Mouse (Mus musculus): Measurements from ENCODE around the gene Gpatch2. TPM values are rescaled to one million over a fixed set of nuclear protein-coding genes. Genes with fewer than 3 reads are reported as not detected.

The Gpatch2 gene
- polyA plus RNA-seq (2012; ENCODE audit: insufficient read depth, insufficient read length, missing spikeins) = 11.6 and 12.7 TPM in 2 replicates

DNA sequence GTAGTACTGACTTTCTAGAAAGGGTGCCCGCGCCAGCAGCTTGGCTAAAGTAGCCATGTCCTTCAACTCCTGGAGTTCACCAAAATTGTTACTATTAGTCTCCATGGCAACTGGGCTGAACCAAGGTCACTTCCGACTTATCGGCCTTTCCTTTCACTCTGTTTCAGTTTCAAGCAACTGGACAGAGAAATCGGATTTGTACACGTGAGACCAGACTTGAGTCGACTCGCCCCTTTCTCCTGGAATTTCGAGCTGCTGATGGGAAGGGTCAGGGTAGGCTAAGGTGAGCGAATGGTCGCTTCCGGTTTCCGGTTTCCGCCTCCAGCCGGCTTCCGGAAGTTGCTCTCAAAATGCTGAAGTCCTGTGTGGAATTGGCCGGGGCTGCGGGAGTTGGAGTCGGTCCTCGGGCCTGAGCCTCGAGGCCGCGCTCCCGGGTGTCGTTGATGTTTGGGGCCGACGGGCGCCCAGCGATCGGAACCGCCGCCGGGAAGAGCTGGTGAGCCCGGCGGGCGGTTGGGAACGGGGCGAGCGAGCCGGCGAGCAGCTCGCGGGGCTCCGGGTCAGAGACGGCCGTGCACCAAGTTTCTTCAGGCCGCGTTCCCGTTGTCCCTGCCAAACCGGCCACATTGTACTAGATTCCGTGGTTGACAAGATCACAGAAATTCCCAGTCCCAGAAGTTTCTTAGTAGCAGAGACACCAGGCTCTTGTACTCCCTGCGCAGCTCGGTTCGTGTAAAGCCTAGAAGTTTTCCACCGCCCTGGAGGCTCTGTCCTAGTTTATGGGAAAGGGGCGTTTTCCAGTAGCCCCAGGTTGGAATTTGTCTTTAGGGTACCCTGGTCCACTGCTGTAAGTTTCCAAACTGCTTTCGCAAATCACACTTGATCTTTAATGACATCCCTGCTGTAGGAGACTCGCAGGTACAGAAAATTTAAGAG is at the start of gene Gpatch2, which contains the start of gene Spata17:
Gene Gpatch2, plus strand, starts transcription at position 328 of the 936 bp plus-strand sequence.
Gene Spata17, minus strand, starts transcription at position 285 of the 936 bp plus-strand sequence.
- peak within 1 kb of the TSS; percentile 71 for H3K4me3 ChIP-seq (ENCODE audit: insufficient read depth, low read length)
- 0 out of 2 replicates have a peak, but pooled peaks have one; percentile 73 for TF ChIP-seq POLR2A (IDR thresholded peaks at IDR 0.05; ENCODE audit: borderline replicate concordance, low read depth, low read length)
- TF ChIP-seq CTCF (IDR thresholded peaks at IDR 0.05; ENCODE audit: low read depth, low read length) = no peak
- H3K27ac ChIP-seq (ENCODE audit: insufficient read depth, low read depth, low read length) = peak within 1 kb of the TSS; percentile 79
- H3K4me1 ChIP-seq (ENCODE audit: control insufficient read depth, insufficient read depth, low read length) = peaks cover 5% of the 10 kb centered on the region

- Histone ChIP-seq H3K27ac (ENCODE audit: insufficient read depth, low read depth, low read length) (no peak overlapping the region), H3K4me3 (ENCODE audit: insufficient read depth, low read length) (no peak overlapping the region), H3K4me1 (ENCODE audit: control insufficient read depth, insufficient read depth, low read length) (no peaks in the 10 kb centered on the region)
- TF ChIP-seq CTCF (IDR thresholded peaks at IDR 0.05; ENCODE audit: low read depth, low read length) (no peak), POLR2A (IDR thresholded peaks at IDR 0.05; ENCODE audit: borderline replicate concordance, low read depth, low read length) (no peak)
Measured at GRCm38 (mm10) chr1:187169646-187170045, 45.7 kb upstream of the Gpatch2 start.

DNA sequence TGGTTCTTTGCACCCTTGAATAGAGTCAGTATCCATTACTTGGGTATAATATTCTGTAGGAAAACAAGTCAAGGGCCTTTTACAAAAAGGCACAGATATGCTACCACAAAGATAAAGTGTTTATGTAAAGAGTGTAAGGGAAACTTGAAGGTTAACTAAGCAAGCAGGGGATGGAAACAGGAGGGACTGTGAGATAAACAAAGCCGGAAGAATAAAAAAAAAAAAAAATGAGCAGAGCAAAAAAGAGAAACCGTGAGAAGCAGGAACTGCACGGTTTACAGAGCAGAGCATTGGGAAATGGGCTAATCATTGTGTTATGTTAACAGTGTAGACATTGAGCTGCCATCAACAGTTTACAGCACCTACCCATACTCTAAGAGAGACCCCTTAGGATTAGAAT is 44.9 kb upstream of the Gpatch2 start:
- TF ChIP-seq POLR2A (IDR thresholded peaks at IDR 0.05; ENCODE audit: borderline replicate concordance, low read depth, low read length) (no peak), CTCF (IDR thresholded peaks at IDR 0.05; ENCODE audit: low read depth, low read length) (no peak)
- no peaks in the 10 kb centered on the region for H3K4me1 ChIP-seq (ENCODE audit: control insufficient read depth, insufficient read depth, low read length)
- H3K4me3 ChIP-seq (ENCODE audit: insufficient read depth, low read length) = no peak overlapping the region
- no peak overlapping the region for H3K27ac ChIP-seq (ENCODE audit: insufficient read depth, low read depth, low read length)

- TF ChIP-seq POLR2A (IDR thresholded peaks at IDR 0.05; ENCODE audit: borderline replicate concordance, low read depth, low read length) = no peak
- TF ChIP-seq CTCF (IDR thresholded peaks at IDR 0.05; ENCODE audit: low read depth, low read length) = no peak
- Histone ChIP-seq H3K4me3 (ENCODE audit: insufficient read depth, low read length) (no peak overlapping the region), H3K27ac (ENCODE audit: insufficient read depth, low read depth, low read length) (no peak overlapping the region), H3K4me1 (ENCODE audit: control insufficient read depth, insufficient read depth, low read length) (no peaks in the 10 kb centered on the region)
Measured at GRCm38 (mm10) chr1:187175991-187176390, 39.3 kb upstream of the Gpatch2 start.

DNA sequence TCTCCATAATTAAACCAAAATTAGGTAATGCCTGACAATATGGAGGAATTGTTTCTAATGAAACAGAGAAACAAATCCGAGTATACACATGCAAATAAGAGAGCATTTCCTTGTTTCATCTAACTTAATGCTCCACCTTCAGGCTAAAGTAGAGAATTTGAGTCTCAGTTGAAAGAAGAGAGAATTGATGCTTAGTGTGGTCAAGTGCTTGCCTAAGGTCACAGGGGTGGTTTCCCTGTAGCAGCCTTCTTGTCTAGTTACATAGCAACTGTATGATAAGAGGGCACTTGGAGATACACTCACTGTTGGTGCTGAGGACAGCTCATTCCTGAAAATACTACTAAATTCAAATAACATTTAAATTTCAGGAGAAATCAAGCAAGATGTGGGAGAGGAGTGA is 36.8 kb upstream of the Gpatch2 start:
- H3K4me1 ChIP-seq (ENCODE audit: control insufficient read depth, insufficient read depth, low read length) = no peaks in the 10 kb centered on the region
- no peak overlapping the region for H3K27ac ChIP-seq (ENCODE audit: insufficient read depth, low read depth, low read length)
- H3K4me3 ChIP-seq (ENCODE audit: insufficient read depth, low read length) = no peak overlapping the region
- TF ChIP-seq POLR2A (IDR thresholded peaks at IDR 0.05; ENCODE audit: borderline replicate concordance, low read depth, low read length) (no peak), CTCF (IDR thresholded peaks at IDR 0.05; ENCODE audit: low read depth, low read length) (no peak)

GRCm38 (mm10) chr1:187205506-187205905 is 9.8 kb upstream of the Gpatch2 start:
- H3K27ac ChIP-seq (ENCODE audit: insufficient read depth, low read depth, low read length) = no peak overlapping the region
- H3K4me1 ChIP-seq (ENCODE audit: control insufficient read depth, insufficient read depth, low read length) = no peaks in the 10 kb centered on the region
- no peak for TF ChIP-seq CTCF (IDR thresholded peaks at IDR 0.05; ENCODE audit: low read depth, low read length)
- no peak for TF ChIP-seq POLR2A (IDR thresholded peaks at IDR 0.05; ENCODE audit: borderline replicate concordance, low read depth, low read length)
- H3K4me3 ChIP-seq (ENCODE audit: insufficient read depth, low read length) = no peak overlapping the region

DNA sequence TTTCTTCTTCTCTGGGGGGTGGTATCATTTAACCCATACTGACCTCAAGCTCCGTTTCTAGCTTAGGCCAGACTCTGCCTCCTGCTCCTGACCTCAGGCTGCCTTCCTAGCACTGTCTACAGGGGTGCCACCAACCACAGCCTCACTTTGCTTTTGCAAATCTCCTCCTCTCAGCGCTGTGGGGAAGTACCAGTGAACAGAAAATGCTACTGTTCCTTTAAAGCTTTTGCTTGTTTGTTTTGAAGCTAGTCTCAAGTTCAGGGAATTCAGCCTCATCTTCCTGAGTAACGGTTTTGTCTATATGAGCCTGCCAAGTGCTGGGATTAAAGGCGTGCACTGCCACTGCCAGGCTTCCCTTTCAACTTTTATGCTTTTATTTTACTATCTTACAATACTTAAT is 5.8 kb upstream of the Gpatch2 start:
- Histone ChIP-seq H3K27ac (ENCODE audit: insufficient read depth, low read depth, low read length) (no peak overlapping the region), H3K4me3 (ENCODE audit: insufficient read depth, low read length) (no peak overlapping the region), H3K4me1 (ENCODE audit: control insufficient read depth, insufficient read depth, low read length) (no peaks in the 10 kb centered on the region)
- no peak for TF ChIP-seq CTCF (IDR thresholded peaks at IDR 0.05; ENCODE audit: low read depth, low read length)
- TF ChIP-seq POLR2A (IDR thresholded peaks at IDR 0.05; ENCODE audit: borderline replicate concordance, low read depth, low read length) = no peak

DNA sequence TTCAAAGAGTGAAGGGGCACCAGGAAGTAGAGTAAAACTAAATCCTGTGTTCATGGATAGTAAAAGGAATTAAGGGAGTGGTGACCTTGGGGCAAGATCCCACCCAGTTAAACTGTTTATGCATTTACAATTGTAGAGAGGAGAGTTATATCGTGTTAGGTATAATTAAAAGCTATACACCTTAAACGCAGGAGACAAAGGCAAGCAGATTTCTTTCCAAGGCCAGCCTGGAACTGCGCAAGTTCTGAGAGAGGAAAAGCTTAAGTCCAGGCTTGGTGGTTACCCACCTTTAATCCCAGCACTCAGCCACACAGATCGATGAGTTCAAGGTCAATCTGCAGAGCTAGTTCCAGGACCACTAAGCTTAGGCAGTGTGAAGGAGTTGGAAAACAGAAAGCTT is 4.6 kb upstream of the Gpatch2 start:
- Histone ChIP-seq H3K4me3 (ENCODE audit: insufficient read depth, low read length) (no peak overlapping the region), H3K4me1 (ENCODE audit: control insufficient read depth, insufficient read depth, low read length) (no peaks in the 10 kb centered on the region), H3K27ac (ENCODE audit: insufficient read depth, low read depth, low read length) (no peak overlapping the region)
- no peak for TF ChIP-seq CTCF (IDR thresholded peaks at IDR 0.05; ENCODE audit: low read depth, low read length)
- TF ChIP-seq POLR2A (IDR thresholded peaks at IDR 0.05; ENCODE audit: borderline replicate concordance, low read depth, low read length) = no peak

DNA sequence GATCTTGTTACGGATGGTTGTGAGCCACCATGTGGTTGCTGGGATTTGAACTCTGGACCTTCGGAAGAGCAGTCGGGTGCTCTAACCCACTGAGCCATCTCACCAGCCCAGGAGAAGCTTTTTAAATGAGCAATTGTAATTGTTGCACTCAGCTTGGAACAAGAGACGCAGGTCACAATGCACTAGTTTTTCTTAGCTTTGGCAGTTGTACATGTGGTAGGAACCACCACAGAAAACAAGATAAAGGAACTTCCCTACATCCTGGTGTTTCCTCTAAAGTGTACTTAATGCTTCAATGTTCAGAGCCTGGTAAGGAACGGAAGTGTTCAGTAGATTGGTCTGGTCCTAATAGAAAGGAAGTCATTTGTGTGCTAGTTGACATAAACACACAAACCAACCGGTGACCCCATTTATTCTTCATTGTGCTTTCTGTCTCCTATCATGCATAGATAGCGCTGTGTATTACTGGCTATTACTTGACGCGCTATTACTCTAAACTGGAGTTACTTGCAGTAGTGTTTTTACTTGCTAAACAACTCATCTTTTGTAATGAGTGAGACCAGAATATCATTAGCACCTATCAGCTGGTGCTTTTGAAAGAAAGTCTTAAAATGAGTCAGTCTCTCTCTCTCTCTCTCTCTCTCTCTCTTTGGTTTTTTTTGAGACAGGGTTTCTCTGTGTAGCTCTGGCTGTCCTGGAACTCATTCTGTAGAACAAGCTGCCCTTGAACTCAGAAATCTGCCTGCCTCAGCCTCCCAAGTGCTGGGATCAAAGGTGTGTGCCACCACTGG is 1.5 kb downstream of the Gpatch2 start:
- peaks cover 10% of the 10 kb centered on the region for H3K4me1 ChIP-seq (ENCODE audit: control insufficient read depth, insufficient read depth, low read length)
- H3K27ac ChIP-seq (ENCODE audit: insufficient read depth, low read depth, low read length) = no peak overlapping the region
- TF ChIP-seq POLR2A (IDR thresholded peaks at IDR 0.05; ENCODE audit: borderline replicate concordance, low read depth, low read length) (no peak), CTCF (IDR thresholded peaks at IDR 0.05; ENCODE audit: low read depth, low read length) (no peak)
- H3K4me3 ChIP-seq (ENCODE audit: insufficient read depth, low read length) = no peak overlapping the region
